Mouse (Mus musculus): ENCODE data around the gene Cdkal1.

GRCm38 (mm10) chr13:29553792-29554191 lies 301.7 kb downstream of the Cdkal1 start:
- TF ChIP-seq POLR2A (IDR thresholded peaks at IDR 0.05; ENCODE audit: borderline replicate concordance, low read depth, low read length) (no peak), CTCF (IDR thresholded peaks at IDR 0.05; ENCODE audit: low read depth, low read length) (no peak)

All from bone marrow macrophage, adult 2 months (primary cell).